Mouse (Mus musculus) thymus, postnatal 0 days (tissue): ENCODE measurements around the gene Zfp433. TPM values are rescaled to one million over a fixed set of nuclear protein-coding genes. Genes with fewer than 3 reads are reported as not detected.
"Not testable (repeated sequence)": the region's sequence is repeated elsewhere in the genome, so short reads cannot be mapped to it uniquely, and the experiment has no call there.

Source experiments
- DNase-seq: peaks from one replicate; pipeline ENCODE4 v3.0.0-alpha.2; 2015; ENCODE audit warnings: low spot score
- polyA plus RNA-seq: library from polyadenylated mRNA; unstranded; fragments of >200 nt; fragmentation: Nextera tagmentation; extraction: Ambion mirVana; gene quantifications from 2 replicates; pipeline ENCODE4 v1.2.1, GENCODE M21; 2015

Zfp433 gene
- polyA plus RNA-seq = 17.1 and 19.0 TPM in 2 replicates

- DNase-seq = not testable (repeated sequence)
These were observed at the start of gene Zfp433 for GRCm38 (mm10) chr10:81704531-81705301. Gene Zfp433, plus strand, starts transcription at chr10:81704825.

- DNase-seq = no peak
These were observed 49.4 kb upstream of the Zfp433 start for GRCm38 (mm10) chr10:81655178-81655577.

GRCm38 (mm10) chr10:81656174-81656573 is 48.5 kb upstream of the Zfp433 start:
- DNase-seq = no peak

- not testable (repeated sequence) for DNase-seq
These were observed 17.5 kb upstream of the Zfp433 start for GRCm38 (mm10) chr10:81687114-81687513.

DNA sequence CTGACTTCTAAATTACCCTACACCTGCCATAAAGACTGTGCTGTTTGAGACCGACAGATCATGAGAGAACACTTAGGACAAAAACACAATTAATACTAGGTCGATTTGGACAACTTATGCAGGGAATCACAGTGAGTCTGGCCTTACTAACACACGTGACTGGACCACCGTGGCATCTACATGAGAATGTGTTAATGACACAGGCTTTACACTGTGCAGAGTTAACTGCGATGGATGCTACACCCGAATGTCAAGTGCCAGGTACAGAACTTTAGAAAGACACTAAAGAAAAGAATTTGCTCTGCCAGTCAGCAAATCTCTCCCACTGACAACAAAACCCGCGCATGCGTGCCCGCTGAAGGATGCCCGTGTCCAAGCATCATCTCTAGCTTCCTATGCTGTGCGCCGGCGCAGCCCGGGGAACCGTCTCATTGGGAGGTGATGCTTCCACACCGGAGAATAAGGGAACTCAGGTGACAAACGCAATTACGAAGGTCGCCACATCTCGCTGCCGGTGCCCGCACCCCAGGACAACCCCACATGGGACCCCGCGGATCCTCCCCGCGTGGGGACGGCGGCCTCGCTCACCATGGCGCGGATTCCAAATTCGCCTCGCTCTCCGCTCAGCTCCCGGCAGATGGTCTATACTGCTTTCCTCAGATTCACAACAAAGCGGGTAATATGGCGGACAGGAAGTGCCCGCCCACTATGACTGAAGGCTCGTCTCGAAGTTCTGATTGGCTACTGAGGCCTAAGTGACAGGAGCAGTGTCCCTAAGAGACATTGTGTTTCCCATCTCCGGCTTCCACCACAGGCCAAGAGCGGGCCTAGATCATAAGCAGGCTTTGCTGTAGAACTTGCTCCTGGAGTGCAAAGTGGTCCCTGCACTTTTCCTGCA is 66.1 kb downstream of the Zfp433 start, which contains the start of gene Gm3055:
Gene Gm3055 (minus strand): TSS at position 656 of the 898 bp plus-strand sequence.
- DNase-seq = not testable (repeated sequence)

GRCm38 (mm10) chr10:81771404-81771777 is 66.8 kb downstream of the Zfp433 start:
- DNase-seq = not testable (repeated sequence)

Other genes with a start within 250 kb of the Zfp433 start
- gene Nfic, start 249.2 kb upstream of the Zfp433 start, polyA plus RNA-seq = 21.5 and 21.9 TPM in 2 replicates
- 0.04 and 0.25 TPM in 2 replicates for gene Celf5, start 222.1 kb upstream of the Zfp433 start, polyA plus RNA-seq
- 39.4 and 45.5 TPM in 2 replicates for gene Ncln, start 208.4 kb upstream of the Zfp433 start, polyA plus RNA-seq
- gene S1pr4, start 204.7 kb upstream of the Zfp433 start, polyA plus RNA-seq = 22.2 and 25.6 TPM in 2 replicates
- gene Gna15, start 180.6 kb upstream of the Zfp433 start, polyA plus RNA-seq = 3.5 TPM in 2 replicates
- 28.5 and 30.0 TPM in 2 replicates for gene Gna11, start 159.6 kb upstream of the Zfp433 start, polyA plus RNA-seq
- 683 and 740 TPM in 2 replicates for gene Aes, start 145.3 kb upstream of the Zfp433 start, polyA plus RNA-seq
- 2.4 and 2.9 TPM in 2 replicates for gene Tle2, start 130.3 kb upstream of the Zfp433 start, polyA plus RNA-seq
- 3.7 and 4.8 TPM in 2 replicates for gene Tle6, start 103.8 kb upstream of the Zfp433 start, polyA plus RNA-seq
- gene BC025920, start 98.6 kb upstream of the Zfp433 start, polyA plus RNA-seq = 0.85 and 0.98 TPM in 2 replicates
- gene Sirt6, start 77.0 kb upstream of the Zfp433 start, polyA plus RNA-seq = 26.7 and 31.3 TPM in 2 replicates
- gene Ankrd24, start 76.3 kb upstream of the Zfp433 start, polyA plus RNA-seq = 2.2 and 2.3 TPM in 2 replicates
- gene Gm10778, start 55.8 kb upstream of the Zfp433 start, polyA plus RNA-seq = 4.4 and 5.6 TPM in 2 replicates
- gene Gm3055, start 66.3 kb downstream of the Zfp433 start, polyA plus RNA-seq = 4.4 and 5.5 TPM in 2 replicates
- 2.9 and 3.0 TPM in 2 replicates for gene Gm4767, start 107.4 kb downstream of the Zfp433 start, polyA plus RNA-seq
- gene Gm32687, start 159.1 kb downstream of the Zfp433 start, polyA plus RNA-seq = 9.9 and 10.5 TPM in 2 replicates
- 1.6 and 2.1 TPM in 2 replicates for gene Zfp781, start 225.7 kb downstream of the Zfp433 start, polyA plus RNA-seq